Mouse (Mus musculus) midbrain, embryonic 15.5 days (tissue): ENCODE data around the gene Apoh. TPM values are rescaled to one million over a fixed set of nuclear protein-coding genes. Genes with fewer than 3 reads are reported as not detected.

Experiments used
- ATAC-seq: fragments of 200-750 bp; cut with Nextera tagmentation; replicated peaks from 2 replicates; pipeline ENCODE4 v1.8.0; 2017; ENCODE audit warnings: moderate TSS enrichment
- H3K27ac ChIP-seq: fragments of 300-500 bp; sonication (generic); 2 replicates; pipeline ENCODE4 v1.5.1; 2015; ENCODE audit warnings: mild to moderate bottlenecking, inconsistent platforms
- H3K27me3 ChIP-seq: fragments of 300-500 bp; sonication (generic); replicated peaks from 2 replicates; pipeline ENCODE4 v1.6.1; 2015; ENCODE audit warnings: inconsistent platforms
- H3K36me3 ChIP-seq: fragments of 300-500 bp; sonication (generic); replicated peaks from 2 replicates; pipeline ENCODE4 v1.6.1; 2015; ENCODE audit warnings: inconsistent platforms
- H3K4me1 ChIP-seq: fragments of 300-500 bp; sonication (generic); 2 replicates; pipeline ENCODE4 v1.6.1; 2015; ENCODE audit warnings: inconsistent platforms
- H3K4me2 ChIP-seq: fragments of 300-500 bp; sonication (generic); 2 replicates; pipeline ENCODE4 v1.6.1; 2015; ENCODE audit warnings: inconsistent platforms, mild to moderate bottlenecking, moderate library complexity
- H3K4me3 ChIP-seq: fragments of 300-500 bp; sonication (generic); 2 replicates; pipeline ENCODE4 v1.5.1; 2015; ENCODE audit warnings: mild to moderate bottlenecking, inconsistent platforms
- H3K9ac ChIP-seq: fragments of 300-500 bp; sonication (generic); 2 replicates; pipeline ENCODE4 v1.6.1; 2015; ENCODE audit warnings: mild to moderate bottlenecking, inconsistent platforms
- H3K9me3 ChIP-seq: fragments of 300-500 bp; sonication (generic); 2 replicates; pipeline ENCODE4 v1.6.1; 2016; ENCODE audit warnings: inconsistent platforms
- WGBS: fragments of 180-500 bp; shearing (Covaris S2); methylation state at CpG from one replicate; pipeline ENCODE4 v1.1.7; 2015; ENCODE audit warnings: mixed read lengths; 5-methylcytosine and 5-hydroxymethylcytosine counted together
- polyA plus RNA-seq: library from polyadenylated mRNA; unstranded; fragments of >200 nt; fragmentation: Nextera tagmentation; extraction: Ambion mirVana; gene quantifications from 2 replicates; pipeline ENCODE4 v1.2.1, GENCODE M21; 2015

Gene Apoh
- 0.28 and 2.5 TPM in 2 replicates for polyA plus RNA-seq

GRCm38 (mm10) chr11:108342781-108343768 is at the start of gene Apoh:
Apoh (plus strand) TSS chr11:108343354.
- H3K4me1 ChIP-seq, result peaks cover 23% of the 10 kb centered on the region
- H3K9me3 ChIP-seq, result no peaks in the 10 kb centered on the region
- H3K9ac ChIP-seq, result peak within 1 kb of the TSS; percentile 84
- peak; percentile 79 for ATAC-seq
- H3K4me2 ChIP-seq, result peak within 1 kb of the TSS; percentile 98
- WGBS, result under 1% methylated on average over 73 of the region's 75 CpGs
- H3K27ac ChIP-seq, result peak within 1 kb of the TSS; percentile 91
- H3K36me3 ChIP-seq, result no peaks in the 10 kb centered on the region
- no peaks in the 10 kb centered on the region for H3K27me3 ChIP-seq
- peak within 1 kb of the TSS; percentile 66 for H3K4me3 ChIP-seq

- WGBS, result 62% methylated on average over 3 of the region's 3 CpGs
Observed at GRCm38 (mm10) chr11:108293843-108294242, 49.3 kb upstream of the Apoh start.

DNA sequence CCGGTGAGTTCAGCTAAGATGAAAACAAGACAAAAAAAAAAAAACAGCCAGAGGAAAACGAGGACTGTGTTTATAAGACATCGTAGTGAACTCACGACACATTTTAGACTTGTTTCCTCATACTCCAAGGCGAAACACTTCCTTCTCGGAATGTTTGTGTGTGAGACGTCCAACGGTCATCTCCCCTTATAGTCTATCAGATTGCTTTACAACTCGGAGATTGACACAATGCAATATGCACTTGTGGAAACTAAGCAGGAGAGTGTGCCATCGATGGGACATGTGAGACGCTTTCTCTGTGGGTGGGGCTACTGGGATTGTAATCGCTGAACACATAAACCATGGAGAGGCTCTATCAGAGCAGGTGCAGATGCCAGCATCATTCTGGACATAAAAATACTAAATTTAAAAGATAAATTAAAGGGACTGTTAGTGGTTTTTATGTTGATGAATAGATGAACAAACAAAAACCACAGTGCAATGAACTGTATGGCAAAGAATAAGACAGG is 48.8 kb upstream of the Apoh start:
- Histone ChIP-seq H3K27me3 (no peaks in the 10 kb centered on the region), H3K4me2 (no peak overlapping the region), H3K4me3 (no peak overlapping the region), H3K9ac (no peak overlapping the region), H3K27ac (no peak overlapping the region), H3K36me3 (no peaks in the 10 kb centered on the region), H3K4me1 (peaks cover 18% of the 10 kb centered on the region), H3K9me3 (no peaks in the 10 kb centered on the region)
- WGBS, result 93% methylated on average over 12 of the region's 12 CpGs
- ATAC-seq, result no peak

More at GRCm38 (mm10) chr11:108293843-108294242, 49.3 kb upstream of the Apoh start:
- no peak overlapping the region for H3K4me3 ChIP-seq
- no peak overlapping the region for H3K4me2 ChIP-seq
- no peaks in the 10 kb centered on the region for H3K9me3 ChIP-seq
- no peak overlapping the region for H3K9ac ChIP-seq
- H3K36me3 ChIP-seq, result no peaks in the 10 kb centered on the region
- H3K4me1 ChIP-seq, result peaks cover 17% of the 10 kb centered on the region
- no peaks in the 10 kb centered on the region for H3K27me3 ChIP-seq
- no peak for ATAC-seq
- no peak overlapping the region for H3K27ac ChIP-seq

DNA sequence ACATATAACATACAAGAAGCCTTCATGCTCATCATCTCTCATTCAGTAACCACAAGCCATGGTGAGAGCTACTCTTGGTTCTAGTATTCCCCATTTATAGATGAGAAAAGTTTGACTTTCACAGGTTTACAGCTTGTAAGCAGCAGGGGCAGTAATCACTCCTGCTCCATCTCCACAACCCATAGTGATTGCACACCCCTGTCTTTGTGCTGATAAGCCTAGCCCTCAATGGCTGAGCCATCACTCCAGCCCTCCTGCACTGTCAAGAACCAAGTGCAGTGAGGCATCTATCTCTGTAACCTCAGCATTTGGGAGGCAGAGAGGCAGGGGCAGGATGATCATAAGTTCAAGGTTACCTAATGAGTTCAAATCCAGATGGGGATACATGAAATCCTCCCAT is 47.8 kb upstream of the Apoh start:
- H3K27me3 ChIP-seq, result no peaks in the 10 kb centered on the region
- H3K4me1 ChIP-seq, result peaks cover 24% of the 10 kb centered on the region
- no peaks in the 10 kb centered on the region for H3K36me3 ChIP-seq
- H3K9me3 ChIP-seq, result no peaks in the 10 kb centered on the region
- no peak overlapping the region for H3K4me3 ChIP-seq
- no peak for ATAC-seq
- no peak overlapping the region for H3K9ac ChIP-seq
- no peak overlapping the region for H3K27ac ChIP-seq
- H3K4me2 ChIP-seq, result no peak overlapping the region

DNA sequence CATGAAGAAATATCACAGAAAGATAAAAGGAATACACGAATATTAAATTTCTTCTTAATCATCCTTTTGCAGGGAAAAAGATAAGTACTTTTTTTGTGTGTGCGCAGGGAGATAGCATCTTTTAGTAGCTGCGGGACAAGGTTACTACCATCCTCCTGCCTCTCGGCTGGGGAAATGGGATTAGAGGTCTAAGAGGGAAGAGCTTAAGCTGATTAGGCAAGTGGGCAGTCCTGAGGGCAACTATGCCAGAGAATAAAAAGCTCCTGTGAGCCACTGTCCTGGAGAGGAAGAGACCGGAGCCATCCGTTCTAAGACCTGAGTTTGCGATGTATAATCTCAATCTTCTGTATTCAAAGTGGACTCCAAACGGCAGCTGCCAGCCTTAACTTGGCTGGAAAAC is 45.2 kb upstream of the Apoh start:
- 25% methylated on average over 8 of the region's 8 CpGs for WGBS
- Histone ChIP-seq H3K4me3 (no peak overlapping the region), H3K27ac (no peak overlapping the region), H3K9ac (no peak overlapping the region), H3K4me2 (no peak overlapping the region), H3K4me1 (peaks cover 24% of the 10 kb centered on the region), H3K9me3 (no peaks in the 10 kb centered on the region), H3K36me3 (no peaks in the 10 kb centered on the region), H3K27me3 (no peaks in the 10 kb centered on the region)
- no peak for ATAC-seq

GRCm38 (mm10) chr11:108299913-108300312 is 43.2 kb upstream of the Apoh start:
- ATAC-seq, result no peak
- Histone ChIP-seq H3K27ac (no peak overlapping the region), H3K36me3 (no peaks in the 10 kb centered on the region), H3K4me3 (no peak overlapping the region), H3K9me3 (no peaks in the 10 kb centered on the region), H3K27me3 (no peaks in the 10 kb centered on the region), H3K9ac (no peak overlapping the region), H3K4me2 (no peak overlapping the region), H3K4me1 (peaks cover 24% of the 10 kb centered on the region)
- whole genome bisulfite sequencing, result 81% methylated on average over 10 of the region's 10 CpGs

DNA sequence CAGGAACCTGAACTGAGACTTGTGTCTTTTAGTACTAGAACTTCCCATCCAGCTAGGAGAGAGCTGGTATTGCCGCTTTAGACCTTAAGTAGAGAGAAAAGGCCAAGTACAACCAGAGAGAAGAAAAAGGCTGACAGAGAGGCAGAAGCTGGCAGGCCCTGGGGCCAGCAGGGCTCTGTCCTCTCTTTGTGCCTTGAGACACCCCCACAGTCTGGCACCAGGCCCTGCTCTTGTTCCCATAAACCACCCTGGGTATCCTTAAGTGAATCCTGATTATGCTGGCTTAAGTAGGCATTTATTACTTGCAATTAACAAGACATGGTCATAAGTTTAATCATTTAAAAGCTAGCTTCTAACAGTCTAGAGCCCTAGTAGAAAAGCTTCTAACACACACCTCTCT is 42.7 kb upstream of the Apoh start:
- Histone ChIP-seq H3K36me3 (no peaks in the 10 kb centered on the region), H3K9ac (no peak overlapping the region), H3K27ac (no peak overlapping the region), H3K4me2 (no peak overlapping the region), H3K9me3 (no peaks in the 10 kb centered on the region), H3K4me1 (peaks cover 24% of the 10 kb centered on the region), H3K4me3 (no peak overlapping the region), H3K27me3 (no peaks in the 10 kb centered on the region)
- no peak for ATAC-seq
- WGBS, result 89% methylated on average over 1 of the region's 1 CpGs

GRCm38 (mm10) chr11:108301036-108301435 is 42.1 kb upstream of the Apoh start:
- H3K4me2 ChIP-seq, result no peak overlapping the region
- H3K27me3 ChIP-seq, result no peaks in the 10 kb centered on the region
- WGBS, result 77% methylated on average over 6 of the region's 6 CpGs
- ATAC-seq, result no peak
- H3K36me3 ChIP-seq, result no peaks in the 10 kb centered on the region
- H3K9ac ChIP-seq, result no peak overlapping the region
- no peaks in the 10 kb centered on the region for H3K9me3 ChIP-seq
- H3K27ac ChIP-seq, result no peak overlapping the region
- H3K4me1 ChIP-seq, result peaks cover 24% of the 10 kb centered on the region
- H3K4me3 ChIP-seq, result no peak overlapping the region

DNA sequence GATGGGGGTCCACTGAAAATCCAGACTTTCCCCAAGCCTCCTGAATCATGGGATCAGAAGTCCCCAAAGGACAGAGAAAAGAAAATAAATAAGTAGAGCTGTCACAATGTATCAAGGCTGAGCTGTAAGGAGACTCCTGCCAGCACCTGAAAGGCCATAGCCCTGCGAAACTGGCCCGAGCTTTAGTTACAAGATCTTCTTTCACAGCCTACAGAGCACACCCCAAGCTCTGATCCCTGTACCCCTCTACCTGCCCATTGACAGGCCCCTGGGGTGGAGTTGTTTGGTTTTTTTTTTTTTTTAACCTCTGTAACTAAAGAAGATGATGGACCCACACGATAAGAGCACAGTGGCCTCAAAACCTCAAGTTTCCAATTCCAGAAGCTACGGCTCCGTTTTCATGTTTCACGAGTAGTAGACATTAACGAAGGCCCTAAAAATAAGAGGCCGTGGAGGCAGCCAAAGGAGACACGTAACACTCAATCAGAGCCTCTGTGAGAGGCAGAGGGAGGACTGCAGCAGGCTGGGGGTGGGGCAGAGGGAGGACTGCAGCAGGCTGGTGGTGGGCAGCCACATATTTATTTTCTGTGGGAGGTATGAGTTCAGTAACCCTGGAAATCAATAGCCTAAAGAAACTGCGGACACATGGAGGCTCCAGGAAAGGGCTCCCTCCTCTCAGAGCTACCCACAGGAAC is 41.2 kb upstream of the Apoh start:
- peaks cover 24% of the 10 kb centered on the region for H3K4me1 ChIP-seq
- H3K9me3 ChIP-seq, result no peaks in the 10 kb centered on the region
- no peak overlapping the region for H3K4me3 ChIP-seq
- H3K27ac ChIP-seq, result no peak overlapping the region
- 84% methylated on average over 10 of the region's 10 CpGs for WGBS
- no peaks in the 10 kb centered on the region for H3K27me3 ChIP-seq
- no peak for ATAC-seq
- H3K36me3 ChIP-seq, result no peaks in the 10 kb centered on the region
- H3K9ac ChIP-seq, result no peak overlapping the region
- no peak overlapping the region for H3K4me2 ChIP-seq

GRCm38 (mm10) chr11:108303787-108304186 is 39.4 kb upstream of the Apoh start:
- Histone ChIP-seq H3K27ac (no peak overlapping the region), H3K36me3 (no peaks in the 10 kb centered on the region), H3K4me2 (no peak overlapping the region), H3K4me3 (no peak overlapping the region), H3K4me1 (0 out of 2 replicates have a peak, but pooled peaks cover 7% of the 10 kb centered on the region), H3K9me3 (no peaks in the 10 kb centered on the region), H3K9ac (no peak overlapping the region), H3K27me3 (no peaks in the 10 kb centered on the region)
- ATAC-seq, result no peak
- WGBS, result 96% methylated on average over 4 of the region's 4 CpGs

DNA sequence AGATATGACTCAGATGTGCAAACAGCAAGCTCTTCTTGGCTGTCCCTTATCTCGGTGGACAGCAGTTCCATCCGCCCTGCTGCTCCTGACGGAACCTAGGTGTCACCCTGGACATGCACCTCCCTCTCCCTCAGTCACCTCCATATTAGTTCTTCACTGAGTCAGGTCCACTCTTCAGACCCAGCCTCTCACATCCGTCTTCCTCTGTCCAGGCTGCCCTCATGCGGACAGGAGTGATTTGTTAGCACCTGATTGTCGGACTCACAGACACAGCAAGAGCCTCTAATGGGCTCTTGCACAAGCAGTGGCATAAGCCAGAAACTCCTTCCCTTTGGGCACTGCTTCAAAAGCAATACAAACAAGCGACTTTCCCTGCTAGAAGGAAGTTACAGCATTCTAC is 35.9 kb upstream of the Apoh start:
- Histone ChIP-seq H3K27ac (no peak overlapping the region), H3K4me1 (no peaks in the 10 kb centered on the region), H3K9ac (no peak overlapping the region), H3K4me3 (no peak overlapping the region), H3K4me2 (no peak overlapping the region), H3K27me3 (no peaks in the 10 kb centered on the region), H3K9me3 (no peaks in the 10 kb centered on the region), H3K36me3 (no peaks in the 10 kb centered on the region)
- WGBS, result 89% methylated on average over 7 of the region's 7 CpGs
- ATAC-seq, result no peak

DNA sequence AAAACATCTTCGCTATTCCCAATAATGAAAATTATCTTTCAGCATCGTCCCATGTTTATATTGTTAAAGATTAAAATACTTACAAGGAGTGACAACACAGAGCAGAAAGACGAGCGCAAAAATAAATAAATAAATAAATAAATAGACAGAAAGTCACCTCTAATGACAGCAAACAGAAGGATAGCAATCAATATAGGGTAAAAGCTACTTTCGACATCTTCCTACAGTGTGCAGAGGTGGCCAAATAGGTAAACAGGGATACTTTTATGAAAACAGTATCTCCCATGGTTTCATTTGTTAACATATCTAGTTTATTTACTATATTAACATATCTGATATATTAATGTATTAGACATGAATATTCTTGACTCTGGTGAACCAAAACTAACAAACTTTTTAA is 34.9 kb upstream of the Apoh start:
- no peak overlapping the region for H3K9ac ChIP-seq
- no peaks in the 10 kb centered on the region for H3K36me3 ChIP-seq
- no peaks in the 10 kb centered on the region for H3K9me3 ChIP-seq
- H3K27me3 ChIP-seq, result no peaks in the 10 kb centered on the region
- H3K4me1 ChIP-seq, result no peaks in the 10 kb centered on the region
- WGBS, result 94% methylated on average over 5 of the region's 5 CpGs
- no peak overlapping the region for H3K4me3 ChIP-seq
- ATAC-seq, result no peak
- no peak overlapping the region for H3K27ac ChIP-seq
- no peak overlapping the region for H3K4me2 ChIP-seq
